Mouse (Mus musculus) WW6 (cell line): Measurements from ENCODE around the gene Fdx1l.
A peak's percentile ranks its signal among the peaks of the same experiment; 100 is the strongest.

Experiments used
- DNase-seq: peaks from one replicate; pipeline ENCODE4 v3.0.0-alpha.2; 2013; ENCODE audit warnings: low read depth, low spot score

Gene Fdx1l

GRCm38 (mm10) chr9:21073044-21073840 lies at the start of gene Fdx1l, which contains the start of gene Gm49373:
TSS of gene Fdx1l (minus strand) at chr9:21073614.
TSS of gene Gm49373 (minus strand) at chr9:21073096.
- DNase-seq = peak; percentile 66

GRCm38 (mm10) chr9:21121483-21121882 lies 48.1 kb upstream of the Fdx1l start:
- no peak for DNase-seq

- no peak for DNase-seq
Measured at GRCm38 (mm10) chr9:21117073-21117472, 43.7 kb upstream of the Fdx1l start.

- DNase-seq = no peak
Measured at GRCm38 (mm10) chr9:21115105-21115504, 41.7 kb upstream of the Fdx1l start.

GRCm38 (mm10) chr9:21114190-21114589 lies 40.8 kb upstream of the Fdx1l start:
- DNase-seq = no peak

GRCm38 (mm10) chr9:21113751-21114150 lies 40.3 kb upstream of the Fdx1l start:
- DNase-seq = no peak

- DNase-seq = no peak
Measured at GRCm38 (mm10) chr9:21107607-21108237, 34.3 kb upstream of the Fdx1l start.

- DNase-seq = no peak
Measured at GRCm38 (mm10) chr9:21105760-21106564, 32.5 kb upstream of the Fdx1l start.

- DNase-seq = no peak
Measured at GRCm38 (mm10) chr9:21104814-21105213, 31.4 kb upstream of the Fdx1l start.

- DNase-seq = no peak
Measured at GRCm38 (mm10) chr9:21102076-21102475, 28.7 kb upstream of the Fdx1l start.

- no peak for DNase-seq
Measured at GRCm38 (mm10) chr9:21100447-21101161, 27.2 kb upstream of the Fdx1l start.

GRCm38 (mm10) chr9:21097793-21098192 lies 24.4 kb upstream of the Fdx1l start:
- DNase-seq = no peak

GRCm38 (mm10) chr9:21095958-21096357 lies 22.5 kb upstream of the Fdx1l start:
- no peak for DNase-seq

GRCm38 (mm10) chr9:21093423-21093822 lies 20.0 kb upstream of the Fdx1l start:
- DNase-seq = no peak

GRCm38 (mm10) chr9:21091707-21092320 lies 18.4 kb upstream of the Fdx1l start, which contains the start of the genes Gm38431 and Raver1:
TSS of gene Gm38431 (minus strand) at chr9:21091997.
TSS of gene Raver1 (minus strand) at chr9:21092008.
- peak; percentile 90 for DNase-seq

GRCm38 (mm10) chr9:21090972-21091706 lies 17.7 kb upstream of the Fdx1l start:
- no peak for DNase-seq

- DNase-seq = no peak
Measured at GRCm38 (mm10) chr9:21090537-21090936, 17.1 kb upstream of the Fdx1l start.

GRCm38 (mm10) chr9:21083324-21083723 lies 9.9 kb upstream of the Fdx1l start:
- DNase-seq = no peak

- no peak for DNase-seq
Measured at GRCm38 (mm10) chr9:21081127-21081526, 7.7 kb upstream of the Fdx1l start.

- DNase-seq = no peak
Measured at GRCm38 (mm10) chr9:21075625-21076024, 2.2 kb upstream of the Fdx1l start.
